Mouse (Mus musculus): ENCODE measurements at regions not wholly inside any gene's neighbourhood (a gene's known extent, or its start where the extent isn't known, plus 50 kb on each side); places are given as distances from the start of the nearest gene placed in this dataset.
A peak's percentile ranks its signal among the peaks of the same experiment; 100 is the strongest.

- Histone ChIP-seq H3K9ac (ENCODE audit: low read depth, low read length) (no peak overlapping the region), H3K36me3 (ENCODE audit: control insufficient read depth, insufficient read depth, low read length) (no peaks in the 10 kb centered on the region), H3K4me3 (ENCODE audit: low read depth, low read length) (no peak overlapping the region), H3K4me2 (replicated peaks; ENCODE audit: low read depth, low read length) (no peak overlapping the region), H3K27ac (ENCODE audit: low read depth, low read length) (no peak overlapping the region), H3K4me1 (replicated peaks; ENCODE audit: control insufficient read depth, insufficient read depth, low read length) (no peaks in the 10 kb centered on the region), H3K9me3 (ENCODE audit: control insufficient read depth, low read length) (no peaks in the 10 kb centered on the region), H3K27me3 (ENCODE audit: control insufficient read depth, insufficient read depth, low read length) (no peaks in the 10 kb centered on the region)
- DNase-seq (ENCODE audit: low spot score) (no peak), ATAC-seq (ENCODE audit: low FRiP score) (peak; percentile 63)
- 87% methylated on average over 3 of the region's 3 CpGs for WGBS
These were observed 323.7 kb upstream of the G2e3 start for GRCm38 (mm10) chr12:51024057-51024743.

DNA sequence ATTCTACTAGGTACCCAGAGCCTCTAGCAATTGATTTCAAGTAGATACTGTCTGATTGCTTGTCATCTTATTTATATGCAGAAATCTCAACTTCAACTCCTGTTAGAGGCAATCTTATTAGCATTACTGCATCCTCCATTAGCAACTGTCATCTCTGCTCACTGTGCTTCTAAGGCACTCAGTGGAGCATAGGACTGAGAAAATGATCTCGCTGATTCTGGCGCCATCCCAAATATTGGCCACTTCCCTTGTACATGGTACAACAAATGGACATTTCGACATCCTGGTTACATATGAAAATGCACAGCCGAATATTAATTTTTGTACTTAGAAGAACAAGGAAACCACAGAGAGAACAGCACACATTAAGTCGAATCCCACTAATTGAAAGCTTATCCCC, 329.7 kb upstream of the G2e3 start:
- ATAC-seq (ENCODE audit: low FRiP score): no peak
- no peak overlapping the region for H3K4me3 ChIP-seq (ENCODE audit: low read depth, low read length)
- no peaks in the 10 kb centered on the region for H3K4me1 ChIP-seq (replicated peaks; ENCODE audit: control insufficient read depth, insufficient read depth, low read length)
- H3K36me3 ChIP-seq (ENCODE audit: control insufficient read depth, insufficient read depth, low read length): no peaks in the 10 kb centered on the region
- H3K4me2 ChIP-seq (replicated peaks; ENCODE audit: low read depth, low read length): no peak overlapping the region
- 87% methylated on average over 5 of the region's 5 CpGs for WGBS
- no peak overlapping the region for H3K27ac ChIP-seq (ENCODE audit: low read depth, low read length)
- DNase-seq (ENCODE audit: low spot score): no peak
- no peak overlapping the region for H3K9ac ChIP-seq (ENCODE audit: low read depth, low read length)
- H3K27me3 ChIP-seq (ENCODE audit: control insufficient read depth, insufficient read depth, low read length): no peaks in the 10 kb centered on the region
- H3K9me3 ChIP-seq (ENCODE audit: control insufficient read depth, low read length): no peaks in the 10 kb centered on the region

- no peak overlapping the region for H3K4me2 ChIP-seq (replicated peaks; ENCODE audit: low read depth, low read length)
- WGBS: 91% methylated on average over 6 of the region's 6 CpGs
- ATAC-seq (ENCODE audit: low FRiP score): no peak
These were observed 331.8 kb upstream of the G2e3 start for GRCm38 (mm10) chr12:51016081-51016480.

GRCm38 (mm10) chr12:51009644-51010043, 338.2 kb upstream of the G2e3 start:
- ATAC-seq (ENCODE audit: low FRiP score): no peak
- Histone ChIP-seq H3K9me3 (ENCODE audit: control insufficient read depth, low read length) (no peaks in the 10 kb centered on the region), H3K27me3 (ENCODE audit: control insufficient read depth, insufficient read depth, low read length) (peaks cover 16% of the 10 kb centered on the region), H3K27ac (ENCODE audit: low read depth, low read length) (no peak overlapping the region), H3K36me3 (ENCODE audit: control insufficient read depth, insufficient read depth, low read length) (no peaks in the 10 kb centered on the region), H3K9ac (ENCODE audit: low read depth, low read length) (no peak overlapping the region), H3K4me2 (replicated peaks; ENCODE audit: low read depth, low read length) (no peak overlapping the region), H3K4me3 (ENCODE audit: low read depth, low read length) (no peak overlapping the region), H3K4me1 (replicated peaks; ENCODE audit: control insufficient read depth, insufficient read depth, low read length) (no peaks in the 10 kb centered on the region)
- DNase-seq (ENCODE audit: low spot score): no peak
- WGBS: 81% methylated on average over 4 of the region's 4 CpGs

More at GRCm38 (mm10) chr12:51016081-51016480, 331.8 kb upstream of the G2e3 start:
- H3K4me3 ChIP-seq (ENCODE audit: low read depth, low read length): no peak overlapping the region
- H3K9ac ChIP-seq (ENCODE audit: low read depth, low read length): no peak overlapping the region
- no peak for DNase-seq (ENCODE audit: low spot score)
- H3K9me3 ChIP-seq (ENCODE audit: control insufficient read depth, low read length): no peaks in the 10 kb centered on the region
- no peaks in the 10 kb centered on the region for H3K36me3 ChIP-seq (ENCODE audit: control insufficient read depth, insufficient read depth, low read length)
- no peak overlapping the region for H3K27ac ChIP-seq (ENCODE audit: low read depth, low read length)
- no peaks in the 10 kb centered on the region for H3K4me1 ChIP-seq (replicated peaks; ENCODE audit: control insufficient read depth, insufficient read depth, low read length)
- no peaks in the 10 kb centered on the region for H3K27me3 ChIP-seq (ENCODE audit: control insufficient read depth, insufficient read depth, low read length)

- no peak overlapping the region for H3K9ac ChIP-seq (ENCODE audit: low read depth, low read length)
- H3K36me3 ChIP-seq (ENCODE audit: control insufficient read depth, insufficient read depth, low read length): no peaks in the 10 kb centered on the region
- H3K27ac ChIP-seq (ENCODE audit: low read depth, low read length): peak overlapping the region; percentile 48
- ATAC-seq (ENCODE audit: low FRiP score) (peak; percentile 86), DNase-seq (ENCODE audit: low spot score) (peak; percentile 56)
- WGBS: 17% methylated on average over 12 of the region's 12 CpGs
- H3K4me3 ChIP-seq (ENCODE audit: low read depth, low read length): no peak overlapping the region
- no peaks in the 10 kb centered on the region for H3K9me3 ChIP-seq (ENCODE audit: control insufficient read depth, low read length)
- peaks cover 35% of the 10 kb centered on the region for H3K27me3 ChIP-seq (ENCODE audit: control insufficient read depth, insufficient read depth, low read length)
- 0 out of 2 replicates have a peak overlapping the region, but pooled peaks have one; percentile 9 for H3K4me2 ChIP-seq (replicated peaks; ENCODE audit: low read depth, low read length)
- no peaks in the 10 kb centered on the region for H3K4me1 ChIP-seq (replicated peaks; ENCODE audit: control insufficient read depth, insufficient read depth, low read length)
These were observed 345.9 kb upstream of the G2e3 start for GRCm38 (mm10) chr12:51001722-51002592.

- Histone ChIP-seq H3K9ac (ENCODE audit: low read depth, low read length) (no peak overlapping the region), H3K4me3 (ENCODE audit: low read depth, low read length) (no peak overlapping the region), H3K27me3 (ENCODE audit: control insufficient read depth, insufficient read depth, low read length) (peaks cover 35% of the 10 kb centered on the region), H3K36me3 (ENCODE audit: control insufficient read depth, insufficient read depth, low read length) (no peaks in the 10 kb centered on the region), H3K27ac (ENCODE audit: low read depth, low read length) (no peak overlapping the region), H3K9me3 (ENCODE audit: control insufficient read depth, low read length) (no peaks in the 10 kb centered on the region), H3K4me2 (replicated peaks; ENCODE audit: low read depth, low read length) (no peak overlapping the region), H3K4me1 (replicated peaks; ENCODE audit: control insufficient read depth, insufficient read depth, low read length) (no peaks in the 10 kb centered on the region)
- no peak for DNase-seq (ENCODE audit: low spot score)
- no peak for ATAC-seq (ENCODE audit: low FRiP score)
- 60% methylated on average over 4 of the region's 4 CpGs for WGBS
These were observed 346.8 kb upstream of the G2e3 start for GRCm38 (mm10) chr12:51001096-51001495.

- Histone ChIP-seq H3K9me3 (ENCODE audit: control insufficient read depth, low read length) (no peaks in the 10 kb centered on the region), H3K4me3 (ENCODE audit: low read depth, low read length) (no peak overlapping the region), H3K36me3 (ENCODE audit: control insufficient read depth, insufficient read depth, low read length) (no peaks in the 10 kb centered on the region), H3K27ac (ENCODE audit: low read depth, low read length) (no peak overlapping the region), H3K4me2 (replicated peaks; ENCODE audit: low read depth, low read length) (no peak overlapping the region), H3K27me3 (ENCODE audit: control insufficient read depth, insufficient read depth, low read length) (peaks cover 32% of the 10 kb centered on the region), H3K4me1 (replicated peaks; ENCODE audit: control insufficient read depth, insufficient read depth, low read length) (no peaks in the 10 kb centered on the region), H3K9ac (ENCODE audit: low read depth, low read length) (no peak overlapping the region)
- DNase-seq (ENCODE audit: low spot score) (no peak), ATAC-seq (ENCODE audit: low FRiP score) (no peak)
- 73% methylated on average over 18 of the region's 18 CpGs for WGBS
These were observed 347.4 kb upstream of the G2e3 start for GRCm38 (mm10) chr12:51000281-51001075.

GRCm38 (mm10) chr12:50999295-51000237, 348.3 kb upstream of the G2e3 start:
- Histone ChIP-seq H3K4me1 (replicated peaks; ENCODE audit: control insufficient read depth, insufficient read depth, low read length) (no peaks in the 10 kb centered on the region), H3K9me3 (ENCODE audit: control insufficient read depth, low read length) (no peaks in the 10 kb centered on the region), H3K36me3 (ENCODE audit: control insufficient read depth, insufficient read depth, low read length) (no peaks in the 10 kb centered on the region), H3K9ac (ENCODE audit: low read depth, low read length) (no peak overlapping the region), H3K4me2 (replicated peaks; ENCODE audit: low read depth, low read length) (0 out of 2 replicates have a peak overlapping the region, but pooled peaks have one; percentile 7), H3K27ac (ENCODE audit: low read depth, low read length) (no peak overlapping the region), H3K4me3 (ENCODE audit: low read depth, low read length) (no peak overlapping the region), H3K27me3 (ENCODE audit: control insufficient read depth, insufficient read depth, low read length) (peaks cover 23% of the 10 kb centered on the region)
- ATAC-seq (ENCODE audit: low FRiP score) (peak; percentile 77), DNase-seq (ENCODE audit: low spot score) (peak; percentile 92)
- WGBS: 37% methylated on average over 20 of the region's 20 CpGs

All from hindbrain, embryonic 11.5 days (tissue).